Mouse (Mus musculus) bone marrow, adult 2 months (tissue): ENCODE data around the gene Nbr1.
"Not testable (repeated sequence)": the region's sequence is repeated elsewhere in the genome, so short reads cannot be mapped to it uniquely, and the experiment has no call there.

Source experiments
- CTCF ChIP-seq: fragments of 200-500 bp; IDR thresholded peaks from 2 replicates; pipeline ENCODE4 v1.5.1; 2011; ENCODE audit warnings: low read length, control low read depth; ENCODE audit not compliant: control insufficient read depth, insufficient read depth
- POLR2A ChIP-seq: fragments of 200-500 bp; IDR thresholded peaks from 2 replicates; pipeline ENCODE4 v1.6.1; 2011; ENCODE audit warnings: low read depth, mild to moderate bottlenecking, control low read depth, low read length, borderline replicate concordance; ENCODE audit not compliant: control insufficient read depth

DNA sequence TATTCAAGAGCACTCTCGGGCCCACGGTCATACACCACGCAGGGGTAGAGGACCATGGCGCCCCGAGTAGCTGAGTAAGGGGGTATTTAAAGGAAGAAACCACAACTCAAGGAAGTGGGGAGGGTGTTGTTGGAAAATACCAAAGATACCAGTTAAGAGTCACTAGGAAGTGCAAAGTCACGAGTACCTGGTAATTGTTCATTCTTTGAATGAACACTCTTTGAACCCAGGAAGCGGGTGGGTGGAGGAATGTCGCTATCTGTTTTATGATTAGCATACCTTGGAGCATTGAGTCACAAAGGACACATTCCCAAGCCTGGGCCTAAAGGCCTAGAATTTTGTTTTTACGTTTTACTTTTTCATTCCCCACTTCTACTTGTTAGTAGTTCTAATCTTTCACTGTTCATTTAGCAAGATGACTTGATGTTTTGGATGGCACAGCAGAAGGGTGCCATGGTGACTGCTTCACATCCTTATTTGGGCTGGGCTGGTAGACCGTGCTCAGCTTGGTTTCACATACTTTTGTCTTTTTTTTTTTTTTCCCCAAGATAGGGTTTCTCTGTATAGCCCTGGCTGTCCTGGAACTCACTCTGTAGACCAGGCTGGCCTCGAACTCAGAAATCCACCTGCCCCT, 68.2 kb downstream of the Nbr1 start:
- TF ChIP-seq CTCF, POLR2A: not testable (repeated sequence)
